8 mouse cellular contexts compared by ENCODE assay signal in the genomic region with DNA sequence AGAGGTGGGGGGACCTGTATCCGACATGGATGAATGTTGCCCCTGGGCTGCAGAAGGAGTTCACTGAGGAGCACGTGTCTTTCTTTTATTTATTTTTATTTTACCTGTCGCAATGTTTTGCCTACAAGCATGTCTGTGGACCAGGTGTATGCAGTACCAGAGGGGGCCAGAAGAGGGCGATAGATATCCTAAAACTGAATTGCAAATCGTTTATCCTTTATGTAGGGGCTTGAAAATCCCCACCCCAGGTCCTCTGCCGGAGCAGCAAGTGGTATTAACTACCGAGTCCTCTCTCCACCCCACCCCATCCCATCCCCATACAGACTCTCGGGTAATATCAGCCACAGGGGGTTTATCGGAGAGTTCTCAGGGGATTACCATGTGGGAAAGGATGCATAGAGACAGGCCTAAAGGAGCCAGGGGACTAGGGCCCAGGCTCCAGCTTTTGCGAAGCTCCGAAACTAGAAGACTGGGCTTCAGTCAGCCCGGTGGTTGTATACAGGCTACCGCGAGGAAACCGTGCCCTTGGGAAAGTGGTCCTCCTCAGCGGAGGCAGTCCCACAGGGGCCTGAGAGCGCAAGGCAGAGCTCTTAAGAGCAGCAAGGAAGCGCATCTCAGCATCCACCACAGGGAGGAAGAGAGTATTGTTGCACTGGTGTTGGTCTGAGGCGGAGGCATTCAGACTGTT. TPM values are rescaled to one million over a fixed set of nuclear protein-coding genes. Genes with fewer than 3 reads are reported as not detected.
DNase-seq lines count a peak whose midpoint lies in the region; ATAC-seq lines count a peak whose summit lies in the region.

No protein-coding gene starts in this region.

- no peaks in the 10 kb centered on the region for H3K4me1 ChIP-seq in limb, embryonic 11.5 days (ENCODE audit: control insufficient read depth, insufficient read depth, low read length)
- H3K4me1 ChIP-seq in midbrain, embryonic 13.5 days (replicated peaks) = 0 out of 2 replicates have a peak, but pooled peaks cover 4% of the 10 kb centered on the region

- WGBS in limb, embryonic 11.5 days = 25% methylated on average over 19 of the region's 19 CpGs
- WGBS in midbrain, embryonic 13.5 days = 23% methylated on average over 19 of the region's 19 CpGs

- peak; percentile 62 for ATAC-seq in common myeloid progenitor, adult 5-6 weeks (replicated peaks; ENCODE audit: low read depth, poor library complexity, severe bottlenecking)
- no peak for ATAC-seq in limb, embryonic 11.5 days (ENCODE audit: insufficient number of reproducible peaks, low FRiP score, low TSS enrichment, low read depth)
- peak; percentile 85 for ATAC-seq in midbrain, embryonic 13.5 days

- intact Hi-C loops in gastrocnemius, postnatal 36 days (cut with DNase I) = loop anchor here (5.0 to 10.0 kb wide), 2 partner anchors 79 to 191 kb away; no protein-coding TSS in a partner anchor

- no peaks in the 10 kb centered on the region for H3K27me3 ChIP-seq in limb, embryonic 11.5 days (ENCODE audit: control insufficient read depth, insufficient read depth, low read length)
- no peaks in the 10 kb centered on the region for H3K27me3 ChIP-seq in midbrain, embryonic 13.5 days

- H3K9ac ChIP-seq in limb, embryonic 11.5 days (ENCODE audit: low read length) = peak overlapping the region; percentile 35; the same call in 1 of the 2 replicates
- H3K9ac ChIP-seq in midbrain, embryonic 13.5 days (replicated peaks) = 0 out of 2 replicates have a peak overlapping the region, but pooled peaks have one; percentile 2

- no peaks in the 10 kb centered on the region for H3K36me3 ChIP-seq in limb, embryonic 11.5 days (ENCODE audit: control insufficient read depth, insufficient read depth, low read length)
- no peaks in the 10 kb centered on the region for H3K36me3 ChIP-seq in midbrain, embryonic 13.5 days

- peak overlapping the region; percentile 18; the same call in 1 of the 2 replicates for H3K4me2 ChIP-seq in limb, embryonic 11.5 days (ENCODE audit: low read depth, severe bottlenecking)
- peak overlapping the region; percentile 45 for H3K4me2 ChIP-seq in midbrain, embryonic 13.5 days (replicated peaks)

- H3K27ac ChIP-seq in limb, embryonic 11.5 days (replicated peaks; ENCODE audit: low read depth, low read length) = no peak overlapping the region
- peak overlapping the region; percentile 52 for H3K27ac ChIP-seq in midbrain, embryonic 13.5 days

- no peaks in the 10 kb centered on the region for H3K9me3 ChIP-seq in limb, embryonic 11.5 days (ENCODE audit: control insufficient read depth, low read length)
- H3K9me3 ChIP-seq in midbrain, embryonic 13.5 days = no peaks in the 10 kb centered on the region

- no peak overlapping the region for H3K4me3 ChIP-seq in limb, embryonic 11.5 days (ENCODE audit: low read depth, low read length)
- peak overlapping the region; percentile 35 for H3K4me3 ChIP-seq in midbrain, embryonic 13.5 days (replicated peaks)

- DNase-seq in gastrocnemius, adult 18-20 months (ENCODE audit: low spot score) = peak; percentile 55
- DNase-seq in gastrocnemius, postnatal 25 days = no peak
- DNase-seq in gastrocnemius, postnatal 36 days = peak; percentile 22 to 38
- peak; percentile 72 for DNase-seq in kidney, adult 18-20 months
- peak; percentile 87 for DNase-seq in limb, embryonic 11.5 days (ENCODE audit: low spot score)
- peak; percentile 60 to 82 for DNase-seq in spleen, postnatal 10 days (ENCODE audit: low spot score in 2 of 2)

RNA-seq across cellular contexts. Expression of a gene that starts 38.1 kb away (rescaled TPM):
- total RNA-seq in gastrocnemius, adult 18-20 months (2021) = 10 to 100 TPM; 58.6 to 65.0 TPM
- total RNA-seq in gastrocnemius, postnatal 25 days (2021) = 10 to 100 TPM; 78.5 to 87.7 TPM
- total RNA-seq in common myeloid progenitor, adult 5-6 weeks (2017) = 896 and 911 TPM in 2 replicates
- 10 to 100 TPM; 69.8 to 72.5 TPM for total RNA-seq in gastrocnemius, postnatal 36 days (2021)
- 626 and 628 TPM in 2 replicates for polyA plus RNA-seq in limb, embryonic 11.5 days (2014; fragmentation: Nextera tagmentation; extraction: Ambion mirVana)
- 594 and 615 TPM in 2 replicates for polyA plus RNA-seq in midbrain, embryonic 13.5 days (2015; fragmentation: Nextera tagmentation; extraction: Ambion mirVana)

RNA-seq across cellular contexts. Expression of a gene that starts 40.2 kb away (rescaled TPM):
- total RNA-seq in gastrocnemius, adult 18-20 months (2021) = 10 to 100 TPM; 39.5 to 42.1 TPM
- total RNA-seq in gastrocnemius, postnatal 25 days (2021) = 10 to 100 TPM; 35.5 to 42.7 TPM
- 13.8 and 19.4 TPM in 2 replicates for total RNA-seq in common myeloid progenitor, adult 5-6 weeks (2017)
- 10 to 100 TPM; 37.8 to 38.8 TPM for total RNA-seq in gastrocnemius, postnatal 36 days (2021)
- 124 and 129 TPM in 2 replicates for polyA plus RNA-seq in limb, embryonic 11.5 days (2014; fragmentation: Nextera tagmentation; extraction: Ambion mirVana)
- polyA plus RNA-seq in midbrain, embryonic 13.5 days (2015; fragmentation: Nextera tagmentation; extraction: Ambion mirVana) = 117 and 121 TPM in 2 replicates

RNA-seq across cellular contexts. Expression of a gene that starts 40.4 kb away (rescaled TPM):
- 10 to 100 TPM; 10.3 to 10.7 TPM for total RNA-seq in gastrocnemius, adult 18-20 months (2021)
- 10 to 100 TPM; 10.9 to 11.2 TPM for total RNA-seq in gastrocnemius, postnatal 25 days (2021)
- total RNA-seq in common myeloid progenitor, adult 5-6 weeks (2017) = 55.6 TPM in 2 replicates
- total RNA-seq in gastrocnemius, postnatal 36 days (2021) = 10 to 100 TPM; 10.6 to 10.7 TPM
- 36.0 and 41.8 TPM in 2 replicates for polyA plus RNA-seq in limb, embryonic 11.5 days (2014; fragmentation: Nextera tagmentation; extraction: Ambion mirVana)
- 18.9 and 21.6 TPM in 2 replicates for polyA plus RNA-seq in midbrain, embryonic 13.5 days (2015; fragmentation: Nextera tagmentation; extraction: Ambion mirVana)

Comparison
In these comparisons a context has a peak if more than half of its experiments do, and no peak if none do; other contexts are left out.
1. RNA of a gene that starts 38.1 kb away (total RNA-seq): 896 to 911 TPM in common myeloid progenitor, adult 5-6 weeks; 78.5 to 87.7 TPM in gastrocnemius, postnatal 25 days, 69.8 to 72.5 TPM in gastrocnemius, postnatal 36 days and 58.6 to 65.0 TPM in gastrocnemius, adult 18-20 months; every median in the first group is over 10 times any median in the second.